Mouse (Mus musculus) heart, embryonic 14.5 days (tissue): ENCODE measurements around the gene Afg1l. TPM values are rescaled to one million over a fixed set of nuclear protein-coding genes. Genes with fewer than 3 reads are reported as not detected.

Source experiments
- ATAC-seq: fragments of 200-750 bp; cut with Nextera tagmentation; 2 replicates; pipeline ENCODE4 v1.8.0; 2017; ENCODE audit warnings: low read depth, moderate TSS enrichment; ENCODE audit not compliant: insufficient number of reproducible peaks, insufficient read depth, low FRiP score
- H3K27ac ChIP-seq, 2 experiments: fragments of 200-500 bp in 1 of 2; fragments of 300-500 bp in 1 of 2; sonication (generic) in 1 of 2; replicated peaks in 1 of 2; 2 replicates each; pipeline ENCODE4 v1.5.1; 2012 to 2014; ENCODE audit warnings: low read depth in 2 of 2, low read length in 2 of 2, control low read depth in 1 of 2, mild to moderate bottlenecking in 1 of 2, mixed read lengths in 1 of 2; ENCODE audit not compliant: control insufficient read depth in 1 of 2, insufficient read depth in 1 of 2
- H3K27me3 ChIP-seq: fragments of 300-500 bp; sonication (generic); 2 replicates; pipeline ENCODE4 v1.6.1; 2014; ENCODE audit warnings: mild to moderate bottlenecking, low read length, control low read depth; ENCODE audit not compliant: control insufficient read depth, insufficient read depth
- H3K36me3 ChIP-seq: fragments of 300-500 bp; sonication (generic); 2 replicates; pipeline ENCODE4 v1.6.1; 2014; ENCODE audit warnings: mild to moderate bottlenecking, control low read depth, low read length, mixed read lengths; ENCODE audit not compliant: control insufficient read depth, insufficient read depth
- H3K4me1 ChIP-seq, 2 experiments: fragments of 200-500 bp in 1 of 2; fragments of 300-500 bp in 1 of 2; sonication (generic) in 1 of 2; 2 replicates each; pipeline ENCODE4 v1.6.1; 2012 to 2014; ENCODE audit warnings: low read length in 2 of 2, control low read depth in 1 of 2, mixed read lengths in 1 of 2; ENCODE audit not compliant: control insufficient read depth in 2 of 2, insufficient read depth in 2 of 2
- H3K4me2 ChIP-seq: fragments of 300-500 bp; sonication (generic); 2 replicates; pipeline ENCODE4 v1.6.1; 2014; ENCODE audit warnings: mild to moderate bottlenecking, low read length
- H3K4me3 ChIP-seq, 2 experiments: fragments of 200-500 bp in 1 of 2; fragments of 300-500 bp in 1 of 2; sonication (generic) in 1 of 2; 2 replicates each; pipeline ENCODE4 v1.5.1; 2012 to 2014; ENCODE audit warnings: low read length in 2 of 2, mild to moderate bottlenecking in 2 of 2, control low read depth in 1 of 2, low read depth in 1 of 2, moderate library complexity in 1 of 2; ENCODE audit not compliant: control insufficient read depth in 1 of 2, insufficient read depth in 1 of 2
- H3K9ac ChIP-seq: fragments of 300-500 bp; sonication (generic); 2 replicates; pipeline ENCODE4 v1.6.1; 2014; ENCODE audit warnings: mild to moderate bottlenecking, low read length
- H3K9me3 ChIP-seq: fragments of 300-500 bp; sonication (generic); 2 replicates; pipeline ENCODE4 v1.6.1; 2016; ENCODE audit warnings: low read length, control low read depth; ENCODE audit not compliant: control insufficient read depth
- WGBS: fragments of 180-500 bp; shearing (Covaris S2); extraction: QIAGEN DNeasy Blood & Tissue Kit; methylation state at CpG from one replicate; pipeline ENCODE4 v1.1.7; 2014; 5-methylcytosine and 5-hydroxymethylcytosine counted together
- polyA plus RNA-seq: library from polyadenylated mRNA; unstranded; fragments of >200 nt; fragmentation: Nextera tagmentation; extraction: Ambion mirVana; gene quantifications from 2 replicates; pipeline ENCODE4 v1.2.1, GENCODE M21; 2014

Afg1l gene
- polyA plus RNA-seq, 1 experiment from 2014 or later, result 15.4 TPM

DNA sequence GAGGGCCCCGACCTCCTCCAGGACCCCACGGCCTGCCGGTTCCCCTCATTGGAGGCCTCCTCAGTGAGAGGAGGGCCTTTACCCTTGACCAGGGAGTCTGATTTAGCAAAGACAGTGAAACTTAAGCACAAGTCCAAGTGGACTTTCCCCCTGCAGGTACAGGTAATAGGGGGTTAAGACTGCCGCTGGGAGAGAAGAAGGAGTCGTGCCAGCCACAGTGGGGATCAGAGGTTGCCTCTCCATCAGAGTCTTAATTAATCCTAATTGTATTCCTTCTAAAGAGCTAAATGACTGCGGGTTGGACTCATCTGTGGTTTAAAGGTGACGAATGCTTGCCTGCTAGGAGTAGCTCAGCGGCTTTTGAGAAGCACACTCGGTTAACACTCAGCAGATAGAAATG lies 139.9 kb downstream of the Afg1l start:
- no peak overlapping the region for H3K4me3 ChIP-seq
- H3K27me3 ChIP-seq, result no peaks in the 10 kb centered on the region
- no peak overlapping the region for H3K27ac ChIP-seq
- H3K36me3 ChIP-seq, result peaks cover 8% of the 10 kb centered on the region
- 87% methylated on average over 9 of the region's 9 CpGs for WGBS
- no peaks in the 10 kb centered on the region for H3K9me3 ChIP-seq
- H3K9ac ChIP-seq, result no peak overlapping the region
- peaks cover 2 to 7% of the 10 kb centered on the region in 2 experiments; a peak in 2 of 4 replicates for H3K4me1 ChIP-seq
- H3K4me2 ChIP-seq, result no peak overlapping the region
- ATAC-seq, result no peak

DNA sequence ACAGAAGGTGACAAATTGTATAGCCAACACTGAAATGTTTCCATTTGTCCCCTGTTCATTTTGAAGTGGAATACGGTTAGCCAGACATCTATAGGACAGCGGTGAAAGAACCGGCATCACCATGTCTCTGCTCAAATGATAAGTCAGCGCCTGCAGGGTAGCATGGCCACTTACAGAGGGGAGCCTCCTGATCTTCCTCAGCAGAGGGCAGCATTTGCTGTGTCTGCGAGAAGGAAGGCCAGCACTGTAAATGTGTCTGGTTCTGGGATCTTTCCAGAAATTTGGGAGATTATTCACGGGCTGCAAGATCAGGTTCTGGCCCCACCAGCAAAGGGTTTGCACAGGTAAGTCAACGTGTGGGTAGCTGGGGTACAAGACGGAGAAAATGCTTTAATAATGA lies 150.8 kb downstream of the Afg1l start:
- Histone ChIP-seq H3K9me3 (no peaks in the 10 kb centered on the region), H3K9ac (no peak overlapping the region), H3K4me2 (no peak overlapping the region), H3K36me3 (0 out of 2 replicates have a peak, but pooled peaks cover 11% of the 10 kb centered on the region), H3K27me3 (no peaks in the 10 kb centered on the region), H3K4me1 (no peaks in the 10 kb centered on the region), H3K4me3 (no peak overlapping the region), H3K27ac (no peak overlapping the region)
- no peak for ATAC-seq
- WGBS, result 56% methylated on average over 8 of the region's 8 CpGs

DNA sequence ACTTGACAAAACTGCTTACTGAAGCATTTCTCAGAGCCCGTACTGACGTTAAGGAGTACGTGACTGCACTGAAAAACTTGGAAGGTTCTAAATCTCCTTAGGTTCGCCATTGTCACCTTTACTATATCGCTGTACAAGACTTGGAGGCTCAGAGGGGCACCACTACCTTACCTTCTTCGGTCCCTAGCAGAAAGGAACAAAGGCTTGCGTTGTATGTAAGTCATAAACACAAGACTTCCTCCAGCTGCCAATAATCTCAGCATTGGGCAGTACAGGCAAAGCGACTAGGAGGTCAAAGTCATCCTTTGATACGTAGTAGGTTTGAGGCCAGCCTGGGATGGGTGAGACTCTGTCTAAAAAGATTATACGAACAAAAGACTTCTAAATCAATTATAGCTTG lies 153.1 kb downstream of the Afg1l start:
- Histone ChIP-seq H3K9ac (no peak overlapping the region), H3K36me3 (0 out of 2 replicates have a peak, but pooled peaks cover 7% of the 10 kb centered on the region), H3K4me3 (no peak overlapping the region), H3K4me2 (no peak overlapping the region), H3K9me3 (no peaks in the 10 kb centered on the region), H3K4me1 (no peaks in the 10 kb centered on the region), H3K27ac (no peak overlapping the region), H3K27me3 (no peaks in the 10 kb centered on the region)
- ATAC-seq, result no peak
- 92% methylated on average over 10 of the region's 10 CpGs for WGBS

DNA sequence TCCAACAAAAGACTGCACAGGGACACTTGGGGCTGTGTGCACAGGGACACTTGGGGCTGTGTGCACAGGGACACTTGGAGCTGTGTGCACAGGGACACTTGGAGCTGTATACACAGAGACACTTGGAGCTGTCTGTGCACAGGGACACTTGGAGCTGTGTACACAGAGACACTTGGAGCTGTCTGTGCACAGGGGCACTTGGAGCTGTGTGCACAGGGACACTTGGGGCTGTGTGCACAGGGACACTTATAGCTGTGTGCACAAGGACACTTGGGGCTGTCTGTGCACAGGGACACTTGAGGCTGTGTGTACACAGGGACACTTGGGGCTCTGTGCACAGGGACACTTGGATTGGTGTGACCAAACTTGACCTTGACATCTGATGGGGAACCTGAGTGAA lies 154.4 kb downstream of the Afg1l start:
- no peaks in the 10 kb centered on the region for H3K27me3 ChIP-seq
- H3K4me3 ChIP-seq, result no peak overlapping the region
- no peak overlapping the region for H3K4me2 ChIP-seq
- no peak for ATAC-seq
- H3K9me3 ChIP-seq, result no peaks in the 10 kb centered on the region
- H3K9ac ChIP-seq, result no peak overlapping the region
- H3K4me1 ChIP-seq, result no peaks in the 10 kb centered on the region
- H3K36me3 ChIP-seq, result 0 out of 2 replicates have a peak, but pooled peaks cover 7% of the 10 kb centered on the region
- H3K27ac ChIP-seq, result no peak overlapping the region

DNA sequence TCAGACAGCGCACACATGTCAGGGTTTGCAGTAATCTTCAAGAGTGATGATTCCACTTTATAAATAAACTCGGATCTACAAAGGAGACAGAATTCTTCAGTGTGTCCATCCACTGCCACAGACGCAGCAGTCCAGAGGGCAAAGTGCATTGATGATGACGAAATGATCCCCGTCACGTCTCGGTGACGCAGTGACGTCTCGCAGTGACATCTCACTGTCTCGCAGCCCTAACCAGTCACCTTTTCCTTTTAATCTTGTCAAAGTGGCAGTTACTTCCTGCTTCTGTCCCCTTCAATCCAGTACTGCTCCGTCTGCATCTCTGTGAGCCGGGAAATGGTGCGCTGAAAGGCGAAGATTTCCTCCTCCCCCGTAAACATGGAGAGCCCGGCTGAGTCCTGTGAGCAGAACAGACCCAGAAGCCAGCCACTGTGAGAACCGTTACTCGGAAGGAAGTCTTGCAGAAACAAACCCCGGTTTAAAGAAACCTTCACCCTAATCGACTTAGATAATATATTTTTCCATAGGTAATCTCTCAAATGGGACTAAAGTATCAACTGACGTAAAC lies 165.1 kb downstream of the Afg1l start:
- Histone ChIP-seq H3K36me3 (peaks cover 26% of the 10 kb centered on the region), H3K27me3 (no peaks in the 10 kb centered on the region), H3K4me3 (peak overlapping the region in 1 of 2 experiments; percentile 20; a peak in 1 of 4 replicates), H3K9me3 (no peaks in the 10 kb centered on the region), H3K9ac (no peak overlapping the region), H3K4me1 (peaks cover 2 to 3% of the 10 kb centered on the region in 2 experiments; a peak in 1 of 4 replicates), H3K27ac (peak overlapping the region in 1 of 2 experiments; percentile 22; a peak in 2 of 4 replicates), H3K4me2 (peak overlapping the region; percentile 30; the same call in 1 of the 2 replicates)
- 58% methylated on average over 22 of the region's 22 CpGs for WGBS
- ATAC-seq, result no peak

DNA sequence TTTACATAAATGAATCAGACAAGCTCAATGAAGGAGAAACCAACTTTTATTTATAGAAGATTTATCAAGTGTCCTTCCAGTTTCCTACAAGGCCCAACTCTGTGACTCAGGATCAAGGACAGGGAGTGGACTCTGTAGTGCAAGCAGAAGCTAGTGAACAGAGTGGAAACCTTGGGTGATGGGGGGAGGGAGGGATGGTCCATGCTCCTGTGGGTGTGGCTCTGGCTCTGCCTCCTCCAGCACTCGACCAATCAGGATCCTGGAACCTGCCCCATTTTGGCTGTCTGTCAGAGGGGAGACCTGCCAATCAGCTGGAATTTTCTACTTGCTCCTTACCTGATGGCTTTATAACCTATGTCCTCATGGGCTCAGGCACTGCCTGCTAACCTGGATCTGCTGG lies 165.8 kb downstream of the Afg1l start:
- H3K4me3 ChIP-seq, result no peak overlapping the region
- H3K27ac ChIP-seq, result no peak overlapping the region
- WGBS, result 75% methylated on average over 1 of the region's 1 CpGs
- no peak overlapping the region for H3K9ac ChIP-seq
- no peaks in the 10 kb centered on the region for H3K9me3 ChIP-seq
- no peak for ATAC-seq
- H3K36me3 ChIP-seq, result peaks cover 21% of the 10 kb centered on the region
- no peak overlapping the region for H3K4me2 ChIP-seq
- H3K27me3 ChIP-seq, result no peaks in the 10 kb centered on the region
- peaks cover 2 to 3% of the 10 kb centered on the region in 2 experiments; a peak in 1 of 4 replicates for H3K4me1 ChIP-seq

DNA sequence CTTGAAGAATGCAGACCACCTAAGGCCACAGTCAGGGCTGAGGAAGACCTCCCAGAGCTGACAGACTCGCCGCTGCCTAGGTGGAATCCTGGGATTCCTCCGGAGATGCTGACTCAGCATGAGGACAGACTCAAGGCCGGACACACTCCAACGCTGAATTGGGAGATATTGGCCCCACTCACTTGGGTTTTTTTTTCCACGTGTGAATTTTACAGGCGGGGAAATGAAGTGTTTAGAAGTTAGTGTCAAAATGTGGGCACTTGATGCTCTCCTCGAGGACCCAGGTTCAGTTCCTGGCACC lies 169.7 kb downstream of the Afg1l start:
- no peak for ATAC-seq
- H3K4me3 ChIP-seq, result peak overlapping the region; percentile 36; a peak in 3 of 4 replicates
- no peak overlapping the region for H3K27ac ChIP-seq
- peaks cover 12% of the 10 kb centered on the region; the same call in 1 of the 2 replicates for H3K36me3 ChIP-seq
- H3K9me3 ChIP-seq, result no peaks in the 10 kb centered on the region
- peak overlapping the region; percentile 68 for H3K4me2 ChIP-seq
- H3K4me1 ChIP-seq, result peaks cover 2 to 3% of the 10 kb centered on the region in 2 experiments; a peak in 1 of 4 replicates
- no peaks in the 10 kb centered on the region for H3K27me3 ChIP-seq
- H3K9ac ChIP-seq, result peak overlapping the region; percentile 57
- WGBS, result 27% methylated on average over 8 of the region's 8 CpGs
